Comparison of ENCODE assay signal across 22 mouse cellular contexts in the genomic region with DNA sequence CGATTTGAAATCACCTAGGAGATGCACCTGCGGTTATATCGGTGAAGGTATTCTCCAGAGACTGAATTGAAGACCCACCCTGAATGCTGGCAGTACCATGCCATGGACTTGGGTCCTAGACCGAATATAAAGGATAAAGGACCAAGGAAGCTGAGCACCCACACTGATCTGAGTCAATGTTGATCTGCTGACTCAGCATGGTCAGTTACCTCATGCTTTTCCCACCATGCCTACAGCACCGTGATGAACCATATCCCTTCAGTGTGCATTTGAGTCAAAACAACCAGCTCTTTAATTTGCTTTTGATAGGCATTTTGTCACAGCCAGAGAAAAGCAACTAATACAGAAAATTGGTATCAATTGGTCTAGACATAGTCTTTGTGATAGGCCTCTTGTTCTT.
"Had no signal": no experiment of that assay in that cellular context is flagged by ENCODE, and none has a peak within 500 bp of the region (broad histone marks: within the 10 kb centered on the region; RNA-seq: fewer than 3 reads in every experiment).

No protein-coding gene starts in this region.

- H3K36me3 ChIP-seq: liver, embryonic 15.5 days; lung, embryonic 15.5 days; midbrain, embryonic 13.5 days; midbrain, embryonic 15.5 days; neural tube, embryonic 13.5 days had no signal

- DNase-seq: liver, postnatal 0 days; lung, adult 2 months; lung, postnatal 14 days; lung, postnatal 36 days; retina, postnatal 1 day; right cerebral cortex, adult 18-20 months; right cerebral cortex, postnatal 25 days; right cerebral cortex, postnatal 4 days; spleen, adult 18-20 months; thymus, adult 18-20 months; thymus, postnatal 14 days; thymus, postnatal 36 days had no signal

- ATAC-seq: liver, postnatal 0 days; lung, postnatal 0 days; midbrain, embryonic 13.5 days; midbrain, embryonic 15.5 days had no signal

- H3K4me1 ChIP-seq: liver, embryonic 15.5 days; lung, embryonic 15.5 days; megakaryocyte, embryonic 14.5 days; midbrain, embryonic 13.5 days; midbrain, embryonic 15.5 days; neural tube, embryonic 13.5 days; neural tube, embryonic 15.5 days had no signal

- H3K27me3 ChIP-seq: liver, embryonic 15.5 days; lung, embryonic 15.5 days; megakaryocyte, embryonic 14.5 days; midbrain, embryonic 13.5 days; midbrain, embryonic 15.5 days; neural tube, embryonic 13.5 days; neural tube, embryonic 15.5 days had no signal

- H3K27ac ChIP-seq: liver, embryonic 15.5 days; lung, embryonic 15.5 days; macrophage; midbrain, embryonic 13.5 days; midbrain, embryonic 15.5 days; neural tube, embryonic 13.5 days; neural tube, embryonic 15.5 days had no signal

- H3K9me3 ChIP-seq: liver, embryonic 15.5 days; lung, embryonic 15.5 days; megakaryocyte, embryonic 14.5 days; midbrain, embryonic 13.5 days; midbrain, embryonic 15.5 days; neural tube, embryonic 13.5 days; neural tube, embryonic 15.5 days had no signal

- H3K9ac ChIP-seq: liver, embryonic 15.5 days; liver, postnatal 0 days; lung, embryonic 15.5 days; midbrain, embryonic 13.5 days; midbrain, embryonic 15.5 days; neural tube, embryonic 13.5 days; neural tube, embryonic 15.5 days had no signal

- H3K4me3 ChIP-seq: liver, embryonic 15.5 days; lung, embryonic 15.5 days; megakaryocyte, embryonic 14.5 days; midbrain, embryonic 13.5 days; midbrain, embryonic 15.5 days; neural tube, embryonic 13.5 days; neural tube, embryonic 15.5 days had no signal

- H3K4me2 ChIP-seq: liver, embryonic 15.5 days; lung, embryonic 15.5 days; midbrain, embryonic 11.5 days; midbrain, embryonic 13.5 days; midbrain, embryonic 15.5 days; neural tube, embryonic 13.5 days; neural tube, embryonic 15.5 days had no signal
